Mouse (Mus musculus): ENCODE results near the gene Xxylt1. TPM values are rescaled to one million over a fixed set of nuclear protein-coding genes. Genes with fewer than 3 reads are reported as not detected.
"Not testable (repeated sequence)": the region's sequence is repeated elsewhere in the genome, so short reads cannot be mapped to it uniquely, and the experiment has no call there.

Gene Xxylt1
- polyA plus RNA-seq, 1 experiment from 2014 or later, result 8.0 TPM

- peak; percentile 56 for ATAC-seq
- Histone ChIP-seq H3K4me1 (ENCODE audit: insufficient read depth, low read depth, low read length) (peaks cover 11% of the 10 kb centered on the region; the same call in 1 of the 2 replicates), H3K36me3 (ENCODE audit: insufficient read depth, low read length) (no peaks in the 10 kb centered on the region), H3K4me2 (replicated peaks; ENCODE audit: low read depth, low read length) (no peak overlapping the region), H3K9me3 (ENCODE audit: low read length) (no peaks in the 10 kb centered on the region), H3K27ac (ENCODE audit: low read length) (no peak overlapping the region), H3K4me3 (ENCODE audit: low read depth, low read length) (no peak overlapping the region), H3K27me3 (replicated peaks; ENCODE audit: insufficient read depth, low read length) (no peaks in the 10 kb centered on the region), H3K9ac (replicated peaks; ENCODE audit: low read depth) (no peak overlapping the region)
- WGBS, result 43% methylated on average over 7 of the region's 7 CpGs
- no peak for TF ChIP-seq CTCF (IDR thresholded peaks at IDR 0.05)
- TF ChIP-seq EP300 (IDR thresholded peaks at IDR 0.05), result no peak
- DNase-seq (ENCODE audit: low spot score), result no peak
These were observed 75.5 kb downstream of the Xxylt1 start for GRCm38 (mm10) chr16:31005693-31006092.

GRCm38 (mm10) chr16:31004321-31004682 lies 76.9 kb downstream of the Xxylt1 start:
- no peak overlapping the region for H3K9ac ChIP-seq (replicated peaks; ENCODE audit: low read depth)
- no peak overlapping the region for H3K4me3 ChIP-seq (ENCODE audit: low read depth, low read length)
- no peak for DNase-seq (ENCODE audit: low spot score)
- no peaks in the 10 kb centered on the region for H3K27me3 ChIP-seq (replicated peaks; ENCODE audit: insufficient read depth, low read length)
- H3K27ac ChIP-seq (ENCODE audit: low read length), result peak overlapping the region; percentile 68
- no peaks in the 10 kb centered on the region for H3K36me3 ChIP-seq (ENCODE audit: insufficient read depth, low read length)
- 40% methylated on average over 2 of the region's 2 CpGs for WGBS
- no peaks in the 10 kb centered on the region for H3K9me3 ChIP-seq (ENCODE audit: low read length)
- TF ChIP-seq CTCF (IDR thresholded peaks at IDR 0.05) (no peak), EP300 (IDR thresholded peaks at IDR 0.05) (no peak)
- H3K4me2 ChIP-seq (replicated peaks; ENCODE audit: low read depth, low read length), result no peak overlapping the region
- ATAC-seq, result peak; percentile 16; the same call in 1 of the 2 replicates
- peaks cover 11% of the 10 kb centered on the region; the same call in 1 of the 2 replicates for H3K4me1 ChIP-seq (ENCODE audit: insufficient read depth, low read depth, low read length)

DNA sequence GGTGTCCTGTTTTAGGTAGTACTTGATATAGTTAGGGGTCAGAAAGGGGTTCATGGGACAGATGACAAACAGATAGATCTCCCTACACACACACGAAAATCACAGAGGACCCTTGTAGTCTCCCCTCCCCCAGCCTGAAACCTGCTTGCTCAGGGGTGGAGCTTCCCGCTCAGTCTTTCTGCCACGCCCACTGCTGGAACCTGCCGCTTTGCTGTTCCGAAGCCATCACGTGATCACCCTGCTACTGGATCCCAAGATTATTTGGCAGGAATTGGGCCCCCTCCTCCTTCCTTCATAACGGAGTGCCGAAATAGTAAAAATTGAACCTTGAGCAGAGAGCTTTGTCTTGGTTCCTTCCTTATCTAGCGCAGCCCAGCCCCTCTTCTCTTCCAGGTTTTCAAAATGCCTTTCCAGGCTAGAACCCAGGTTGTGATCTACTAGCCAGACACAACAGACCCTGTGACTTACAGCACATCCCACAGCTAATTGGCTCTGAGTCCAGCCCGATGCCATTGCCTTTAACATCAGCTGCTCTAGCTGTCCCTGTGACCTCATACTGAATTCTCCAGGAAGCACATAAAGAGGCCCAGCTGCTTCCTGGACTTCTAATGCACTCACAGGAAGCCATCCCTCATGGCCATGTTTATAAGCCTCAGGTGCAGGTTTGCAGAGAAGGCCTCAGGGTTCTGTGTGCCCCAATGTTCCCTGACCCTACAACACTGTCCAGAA lies 77.5 kb downstream of the Xxylt1 start:
- not testable (repeated sequence) for H3K9me3 ChIP-seq (ENCODE audit: low read length); H3K36me3 ChIP-seq (ENCODE audit: insufficient read depth, low read length); H3K4me3 ChIP-seq (ENCODE audit: low read depth, low read length); H3K9ac ChIP-seq (replicated peaks; ENCODE audit: low read depth); H3K27me3 ChIP-seq (replicated peaks; ENCODE audit: insufficient read depth, low read length)
- DNase-seq (ENCODE audit: low spot score) (peak; percentile 77), ATAC-seq (peak; percentile 87)
- H3K27ac ChIP-seq (ENCODE audit: low read length), result peak overlapping the region; percentile 68
- peak; percentile 82 for TF ChIP-seq EP300 (IDR thresholded peaks at IDR 0.05)
- H3K4me1 ChIP-seq (ENCODE audit: insufficient read depth, low read depth, low read length), result peaks cover 11% of the 10 kb centered on the region; the same call in 1 of the 2 replicates
- peak overlapping the region; percentile 35 for H3K4me2 ChIP-seq (replicated peaks; ENCODE audit: low read depth, low read length)
- WGBS, result 5% methylated on average over 9 of the region's 10 CpGs

DNA sequence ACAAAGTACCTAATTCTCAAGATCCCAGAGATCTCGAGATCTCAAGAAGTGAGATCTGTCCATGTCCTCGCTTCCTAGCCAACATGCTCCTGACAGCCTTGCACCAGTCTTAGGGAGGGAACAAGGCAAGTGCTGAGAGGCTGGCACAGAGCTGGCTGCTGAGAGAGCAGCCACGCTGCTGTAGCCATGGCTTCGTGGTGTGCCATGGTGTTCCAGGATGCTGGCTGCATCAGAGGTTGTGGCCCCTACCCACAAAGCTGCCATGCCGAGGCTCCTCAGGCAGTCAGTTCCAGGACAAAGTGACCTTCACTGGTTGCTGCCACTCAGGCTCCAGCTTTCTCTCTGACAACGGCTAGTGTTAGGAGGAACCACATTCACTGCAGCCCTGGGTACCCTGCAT lies 78.3 kb downstream of the Xxylt1 start:
- DNase-seq (ENCODE audit: low spot score), result no peak
- peak overlapping the region; percentile 32; the same call in 1 of the 2 replicates for H3K27ac ChIP-seq (ENCODE audit: low read length)
- no peak for ATAC-seq
- H3K4me3 ChIP-seq (ENCODE audit: low read depth, low read length), result no peak overlapping the region
- H3K36me3 ChIP-seq (ENCODE audit: insufficient read depth, low read length), result no peaks in the 10 kb centered on the region
- H3K9me3 ChIP-seq (ENCODE audit: low read length), result no peaks in the 10 kb centered on the region
- H3K4me1 ChIP-seq (ENCODE audit: insufficient read depth, low read depth, low read length), result peaks cover 8% of the 10 kb centered on the region; the same call in 1 of the 2 replicates
- no peaks in the 10 kb centered on the region for H3K27me3 ChIP-seq (replicated peaks; ENCODE audit: insufficient read depth, low read length)
- no peak overlapping the region for H3K4me2 ChIP-seq (replicated peaks; ENCODE audit: low read depth, low read length)
- TF ChIP-seq EP300 (IDR thresholded peaks at IDR 0.05) (no peak), CTCF (IDR thresholded peaks at IDR 0.05) (no peak)
- WGBS, result 47% methylated on average over 6 of the region's 6 CpGs
- no peak overlapping the region for H3K9ac ChIP-seq (replicated peaks; ENCODE audit: low read depth)

DNA sequence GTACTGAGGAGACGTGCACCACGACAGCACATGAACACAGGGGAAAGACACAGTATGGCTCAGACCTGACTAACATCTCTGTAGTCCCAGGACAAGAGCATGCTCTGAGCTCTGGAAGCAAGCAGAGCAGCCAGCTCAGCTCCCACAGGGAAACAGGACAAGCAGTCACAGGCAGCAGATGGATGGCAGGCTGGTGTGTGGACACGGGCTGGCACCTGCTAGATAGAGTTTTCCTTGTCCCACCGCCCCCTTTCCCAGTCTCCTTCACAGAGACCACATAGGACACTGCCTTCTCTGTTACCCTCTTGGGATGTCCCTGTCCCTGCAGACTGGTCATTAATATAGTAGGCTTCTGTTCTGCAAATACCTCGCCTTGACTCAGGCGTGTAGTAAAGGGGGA lies 79.1 kb downstream of the Xxylt1 start:
- no peak overlapping the region for H3K9ac ChIP-seq (replicated peaks; ENCODE audit: low read depth)
- WGBS, result 93% methylated on average over 6 of the region's 6 CpGs
- no peak for ATAC-seq

GRCm38 (mm10) chr16:30998711-30999110 lies 82.5 kb downstream of the Xxylt1 start:
- H3K36me3 ChIP-seq (ENCODE audit: insufficient read depth, low read length), result no peaks in the 10 kb centered on the region
- no peaks in the 10 kb centered on the region for H3K27me3 ChIP-seq (replicated peaks; ENCODE audit: insufficient read depth, low read length)
- no peak for ATAC-seq
- no peaks in the 10 kb centered on the region for H3K9me3 ChIP-seq (ENCODE audit: low read length)
- DNase-seq (ENCODE audit: low spot score), result no peak
- peaks cover 7% of the 10 kb centered on the region; the same call in 1 of the 2 replicates for H3K4me1 ChIP-seq (ENCODE audit: insufficient read depth, low read depth, low read length)
- no peak for TF ChIP-seq CTCF (IDR thresholded peaks at IDR 0.05)
- TF ChIP-seq EP300 (IDR thresholded peaks at IDR 0.05), result no peak
- no peak overlapping the region for H3K4me2 ChIP-seq (replicated peaks; ENCODE audit: low read depth, low read length)
- H3K4me3 ChIP-seq (ENCODE audit: low read depth, low read length), result no peak overlapping the region
- H3K9ac ChIP-seq (replicated peaks; ENCODE audit: low read depth), result no peak overlapping the region
- WGBS, result 79% methylated on average over 1 of the region's 2 CpGs
- H3K27ac ChIP-seq (ENCODE audit: low read length), result no peak overlapping the region

More for the DNA sequence above, 79.1 kb downstream of the Xxylt1 start:
- TF ChIP-seq EP300 (IDR thresholded peaks at IDR 0.05) (no peak), CTCF (IDR thresholded peaks at IDR 0.05) (no peak)
- Histone ChIP-seq H3K4me3 (ENCODE audit: low read depth, low read length) (no peak overlapping the region), H3K4me1 (ENCODE audit: insufficient read depth, low read depth, low read length) (peaks cover 8% of the 10 kb centered on the region; the same call in 1 of the 2 replicates), H3K27ac (ENCODE audit: low read length) (no peak overlapping the region), H3K36me3 (ENCODE audit: insufficient read depth, low read length) (no peaks in the 10 kb centered on the region), H3K9me3 (ENCODE audit: low read length) (no peaks in the 10 kb centered on the region), H3K27me3 (replicated peaks; ENCODE audit: insufficient read depth, low read length) (no peaks in the 10 kb centered on the region), H3K4me2 (replicated peaks; ENCODE audit: low read depth, low read length) (no peak overlapping the region)
- DNase-seq (ENCODE audit: low spot score), result no peak

Measured in lung, postnatal 0 days (tissue).